Mouse (Mus musculus) limb, embryonic 14.5 days (tissue): ENCODE data around the gene Gsx2. TPM values are rescaled to one million over a fixed set of nuclear protein-coding genes. Genes with fewer than 3 reads are reported as not detected.

Source experiments
- ATAC-seq: fragments of 200-750 bp; cut with Nextera tagmentation; 2 replicates; pipeline ENCODE4 v1.8.0; 2017; ENCODE audit warnings: low read depth, moderate number of reproducible peaks, moderate TSS enrichment; ENCODE audit not compliant: low FRiP score
- DNase-seq: peaks from one replicate; pipeline ENCODE4 v3.0.0-alpha.2; 2015; ENCODE audit warnings: low spot score
- H3K27ac ChIP-seq: fragments of 300-500 bp; sonication (generic); replicated peaks from 2 replicates; pipeline ENCODE4 v1.5.1; 2014; ENCODE audit warnings: low read depth, mild to moderate bottlenecking, low read length, moderate library complexity, mixed read lengths
- H3K27me3 ChIP-seq: fragments of 300-500 bp; sonication (generic); 2 replicates; pipeline ENCODE4 v1.6.1; 2014; ENCODE audit warnings: low read length, mixed read lengths; ENCODE audit not compliant: control insufficient read depth, insufficient read depth
- H3K36me3 ChIP-seq: fragments of 300-500 bp; sonication (generic); 2 replicates; pipeline ENCODE4 v1.6.1; 2014; ENCODE audit warnings: mild to moderate bottlenecking, low read length, moderate library complexity, mixed read lengths; ENCODE audit not compliant: control insufficient read depth, insufficient read depth
- H3K4me1 ChIP-seq: fragments of 300-500 bp; sonication (generic); 2 replicates; pipeline ENCODE4 v1.6.1; 2014; ENCODE audit warnings: antibody characterized with exemption, low read length, mixed read lengths; ENCODE audit not compliant: control insufficient read depth, insufficient read depth
- H3K4me2 ChIP-seq: fragments of 300-500 bp; sonication (generic); replicated peaks from 2 replicates; pipeline ENCODE4 v1.6.1; 2014; ENCODE audit warnings: low read depth, mild to moderate bottlenecking, low read length, moderate library complexity; ENCODE audit not compliant: severe bottlenecking
- H3K4me3 ChIP-seq: fragments of 300-500 bp; sonication (generic); replicated peaks from 2 replicates; pipeline ENCODE4 v1.5.1; 2014; ENCODE audit warnings: low read length
- H3K9ac ChIP-seq: fragments of 300-500 bp; sonication (generic); 2 replicates; pipeline ENCODE4 v1.6.1; 2014; ENCODE audit warnings: mild to moderate bottlenecking, low read depth, low read length, moderate library complexity; ENCODE audit not compliant: severe bottlenecking
- H3K9me3 ChIP-seq: fragments of 300-500 bp; sonication (generic); 2 replicates; pipeline ENCODE4 v1.6.1; 2016; ENCODE audit warnings: low read length; ENCODE audit not compliant: control insufficient read depth
- POLR2A ChIP-seq: fragments of 200-500 bp; IDR thresholded peaks from 2 replicates; pipeline ENCODE4 v1.8.0; 2012; ENCODE audit warnings: inconsistent platforms, mild to moderate bottlenecking, moderate library complexity, borderline replicate concordance; ENCODE audit not compliant: insufficient read depth, insufficient read length; ENCODE audit errors: extremely low read depth
- WGBS: fragments of 180-500 bp; shearing (Covaris S2); extraction: QIAGEN DNeasy Blood & Tissue Kit; methylation state at CpG from one replicate; pipeline ENCODE4 v1.1.7; 2014; 5-methylcytosine and 5-hydroxymethylcytosine counted together
- polyA plus RNA-seq, 2 experiments: library from polyadenylated mRNA; depleted of rRNA in 1 of 2; stranded (reverse) in 1 of 2; unstranded in 1 of 2; fragments of >200 nt; fragmentation: Nextera tagmentation in 1 of 2; extraction: Ambion mirVana in 1 of 2; gene quantifications; 2 replicates each; pipeline versions ENCODE4 v1.2.1 to v1.2.3; 2012 to 2014

Gsx2 gene
- polyA plus RNA-seq, 2 experiments, result not detected

DNA sequence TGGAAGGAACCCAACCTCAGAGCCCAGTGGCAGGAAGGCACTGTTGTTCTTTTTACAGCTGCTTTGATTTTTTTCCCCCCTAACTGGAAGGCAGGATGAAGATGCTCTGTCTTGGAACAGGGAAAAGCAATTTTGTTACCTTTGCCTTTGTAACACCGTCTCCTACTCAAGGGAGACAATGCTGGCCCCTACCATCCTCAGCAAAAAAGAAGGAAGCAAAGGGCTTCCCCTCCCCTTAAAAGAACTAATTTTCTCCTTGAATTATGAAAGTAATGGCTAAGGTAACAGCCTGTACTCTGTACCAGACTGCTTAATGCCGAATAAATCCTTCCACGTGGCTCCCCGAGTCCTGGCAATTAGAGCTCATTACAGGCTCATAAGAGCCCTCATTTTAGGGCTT is 2.9 kb upstream of the Gsx2 start:
- H3K36me3 ChIP-seq, result no peaks in the 10 kb centered on the region
- H3K4me3 ChIP-seq, result no peak overlapping the region
- H3K4me1 ChIP-seq, result peaks cover 13% of the 10 kb centered on the region
- no peak for TF ChIP-seq POLR2A
- DNase-seq, result no peak
- no peak overlapping the region for H3K9ac ChIP-seq
- H3K27me3 ChIP-seq, result peaks cover 100% of the 10 kb centered on the region
- 2% methylated on average over 4 of the region's 4 CpGs for WGBS
- H3K4me2 ChIP-seq, result no peak overlapping the region
- H3K27ac ChIP-seq, result no peak overlapping the region
- H3K9me3 ChIP-seq, result no peaks in the 10 kb centered on the region
- no peak for ATAC-seq

DNA sequence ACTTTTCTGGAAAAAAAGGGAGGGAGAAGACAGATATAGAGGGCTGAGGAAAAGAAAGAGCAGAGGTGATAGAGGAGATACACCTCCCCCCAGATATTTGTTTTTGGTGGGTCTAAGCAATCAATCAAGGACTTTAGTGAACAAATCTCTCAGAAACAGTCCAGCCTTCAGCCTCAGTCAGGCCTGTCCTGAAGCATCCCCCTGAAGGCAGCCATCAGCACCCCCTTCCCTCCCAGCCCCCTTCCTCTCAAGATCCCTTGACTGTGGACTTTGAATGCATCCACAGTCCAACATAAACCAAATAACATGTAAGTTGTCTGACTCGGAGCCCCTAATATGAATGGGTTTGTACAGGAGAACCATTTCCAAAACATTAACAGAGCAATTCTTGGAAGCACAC is 2.2 kb upstream of the Gsx2 start:
- H3K27ac ChIP-seq, result no peak overlapping the region
- WGBS, result 15% methylated on average over 1 of the region's 1 CpGs
- peaks cover 100% of the 10 kb centered on the region for H3K27me3 ChIP-seq
- no peak for DNase-seq
- no peak overlapping the region for H3K4me3 ChIP-seq
- ATAC-seq, result no peak
- no peak overlapping the region for H3K4me2 ChIP-seq
- H3K9ac ChIP-seq, result no peak overlapping the region
- no peaks in the 10 kb centered on the region for H3K9me3 ChIP-seq
- H3K36me3 ChIP-seq, result no peaks in the 10 kb centered on the region
- H3K4me1 ChIP-seq, result peaks cover 13% of the 10 kb centered on the region
- no peak for TF ChIP-seq POLR2A

DNA sequence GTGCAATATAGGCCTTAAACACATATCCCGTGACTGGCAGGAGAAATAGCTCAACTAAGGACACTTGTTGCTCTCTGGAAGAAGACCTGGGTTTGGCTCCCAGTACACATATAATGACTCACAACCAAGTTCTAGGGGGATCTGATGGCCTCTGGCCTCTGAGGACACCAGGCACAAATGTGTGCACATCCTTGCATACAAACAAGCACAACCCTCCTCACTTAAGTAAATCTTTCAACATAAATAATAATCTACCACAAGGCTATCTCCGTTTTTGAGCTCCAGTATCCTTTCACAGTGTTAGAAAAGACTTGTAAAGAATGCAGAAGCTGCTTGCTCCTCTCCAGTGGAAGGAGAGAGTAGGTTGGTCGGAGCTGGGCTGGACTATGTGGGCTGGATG is 1.7 kb upstream of the Gsx2 start:
- Histone ChIP-seq H3K4me1 (peaks cover 13% of the 10 kb centered on the region), H3K9ac (no peak overlapping the region), H3K27ac (no peak overlapping the region), H3K27me3 (peaks cover 100% of the 10 kb centered on the region), H3K9me3 (no peaks in the 10 kb centered on the region), H3K36me3 (no peaks in the 10 kb centered on the region), H3K4me3 (no peak overlapping the region), H3K4me2 (no peak overlapping the region)
- 25% methylated on average over 3 of the region's 3 CpGs for WGBS
- no peak for TF ChIP-seq POLR2A
- DNase-seq (no peak), ATAC-seq (no peak)

DNA sequence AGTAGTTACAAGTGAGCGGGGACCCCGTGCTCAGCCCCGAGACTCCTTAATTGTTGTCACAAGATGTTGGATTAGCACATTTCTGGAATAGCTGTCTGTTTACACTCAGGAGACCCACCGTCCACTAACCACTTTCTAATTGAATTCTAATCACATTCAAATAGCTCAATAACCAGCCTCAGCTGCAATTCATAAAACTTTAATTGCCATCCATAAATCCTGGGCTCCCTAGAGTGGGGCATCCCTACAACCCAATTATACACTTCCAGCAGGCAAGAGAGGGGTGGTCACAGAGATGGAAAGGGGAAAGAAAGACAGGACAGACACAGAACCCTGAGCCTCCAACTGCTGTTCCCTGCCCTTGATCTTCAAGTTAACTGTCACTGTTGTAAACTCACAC is 1.3 kb upstream of the Gsx2 start:
- no peak overlapping the region for H3K27ac ChIP-seq
- no peak for ATAC-seq

DNA sequence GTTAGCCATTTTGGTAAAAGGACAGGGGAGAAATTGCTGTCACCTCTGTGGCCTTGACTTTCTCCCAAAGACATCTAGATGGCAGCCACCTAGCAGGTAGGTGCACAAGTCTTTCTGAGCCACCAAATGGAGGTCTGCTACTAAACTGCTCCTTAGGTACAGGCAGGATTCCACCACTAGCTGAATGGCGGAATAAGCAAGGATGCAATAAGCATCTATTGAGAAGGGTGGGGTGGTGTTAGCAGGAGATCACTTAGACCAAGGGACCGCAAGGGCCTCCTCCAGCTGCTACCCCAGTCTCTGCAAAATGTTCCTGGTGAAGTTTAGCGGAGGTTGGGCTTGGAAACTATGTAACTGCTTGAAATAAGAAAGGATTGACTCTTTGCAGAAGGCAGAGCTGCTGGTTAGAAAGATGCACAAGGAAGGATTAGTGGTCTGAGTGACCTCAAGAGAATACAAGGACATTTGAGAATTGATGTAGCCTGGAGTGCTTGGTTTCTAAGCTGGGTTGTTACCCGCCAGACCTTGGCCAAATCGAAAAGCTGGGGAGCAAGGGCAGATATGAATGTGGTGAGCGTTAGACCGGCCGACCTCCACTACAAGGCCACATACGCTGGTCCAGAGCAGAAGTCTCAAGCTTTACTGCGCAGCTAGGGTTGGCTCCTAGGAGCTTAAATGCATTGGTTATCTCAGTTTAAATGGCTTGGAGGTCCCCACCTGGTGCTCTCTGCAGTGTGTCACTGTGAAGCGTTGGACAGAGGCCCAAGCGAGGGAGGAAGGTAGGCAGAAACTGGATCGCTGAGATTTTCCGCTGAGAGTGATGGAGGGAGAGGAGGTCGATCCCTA is 641 bp upstream of the Gsx2 start:
- Histone ChIP-seq H3K9me3 (no peaks in the 10 kb centered on the region), H3K4me1 (peaks cover 13% of the 10 kb centered on the region), H3K9ac (no peak overlapping the region), H3K27me3 (peaks cover 100% of the 10 kb centered on the region), H3K36me3 (no peaks in the 10 kb centered on the region), H3K4me2 (peak overlapping the region; percentile 42), H3K27ac (no peak overlapping the region), H3K4me3 (peak overlapping the region; percentile 28; the same call in 1 of the 2 replicates)
- 8% methylated on average over 15 of the region's 15 CpGs for WGBS
- DNase-seq (no peak), ATAC-seq (no peak)
- no peak for TF ChIP-seq POLR2A

More for the DNA sequence above, 1.3 kb upstream of the Gsx2 start:
- peaks cover 13% of the 10 kb centered on the region for H3K4me1 ChIP-seq
- WGBS, result 12% methylated on average over 4 of the region's 4 CpGs
- H3K4me3 ChIP-seq, result no peak overlapping the region
- no peak for DNase-seq
- TF ChIP-seq POLR2A, result no peak
- no peaks in the 10 kb centered on the region for H3K9me3 ChIP-seq
- H3K27me3 ChIP-seq, result peaks cover 100% of the 10 kb centered on the region
- no peaks in the 10 kb centered on the region for H3K36me3 ChIP-seq
- H3K9ac ChIP-seq, result no peak overlapping the region
- no peak overlapping the region for H3K4me2 ChIP-seq
